ENCODE assay signal across 9 mouse cellular contexts in the genomic region with DNA sequence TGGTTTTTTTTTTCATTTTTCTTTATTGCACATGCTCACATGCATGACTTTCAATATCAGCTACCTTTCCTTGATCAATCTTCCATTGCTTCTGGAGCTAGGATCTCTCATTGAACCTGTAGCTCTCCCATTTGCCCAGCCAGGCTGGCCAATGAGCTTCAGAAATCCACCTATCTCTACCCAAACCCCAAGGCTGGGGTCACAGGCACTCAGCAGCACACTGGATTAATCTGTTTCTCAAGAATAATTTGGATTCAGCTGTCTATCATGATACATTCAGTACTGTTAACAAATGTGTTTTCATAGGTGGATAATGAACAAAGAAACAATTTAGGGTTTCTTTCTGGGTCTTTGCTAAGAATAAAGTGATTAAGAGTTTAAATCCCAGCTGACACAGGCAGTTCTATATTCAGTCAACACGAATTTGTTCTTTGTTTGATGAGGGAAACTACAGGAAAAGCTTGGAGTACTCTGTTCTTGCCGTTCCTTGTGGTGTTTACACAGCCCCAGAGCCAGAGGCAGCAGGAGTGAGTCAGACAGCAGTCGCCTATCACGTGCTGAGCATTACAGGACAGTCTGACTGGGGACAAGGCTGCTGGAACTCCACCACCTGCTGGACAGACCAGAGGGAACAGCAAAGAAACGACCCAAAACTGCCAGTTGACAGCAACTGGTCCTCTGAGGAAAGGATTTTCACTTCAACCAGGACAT.
A peak's percentile ranks its signal among the peaks of the same experiment; 100 is the strongest.
DNase-seq lines count a peak whose midpoint lies in the region; ATAC-seq and TF ChIP-seq lines count a peak whose summit lies in the region.
"Had no signal": no experiment of that assay in that cellular context is flagged by ENCODE, and none has a peak within 500 bp of the region (broad histone marks: within the 10 kb centered on the region; RNA-seq: fewer than 3 reads in every experiment).

No protein-coding gene starts in this region.

- H3K9me3 ChIP-seq in forebrain, embryonic 11.5 days (ENCODE audit: control insufficient read depth, low read length), result no peaks in the 10 kb centered on the region
- no peaks in the 10 kb centered on the region for H3K9me3 ChIP-seq in heart, embryonic 16.5 days (replicated peaks; ENCODE audit: control insufficient read depth, low read length)
- H3K9me3 ChIP-seq: G1E had no signal

- DNase-seq in ovary, adult 18-20 months (ENCODE audit: low spot score), result peak; percentile 57
- DNase-seq in ovary, postnatal 10 days (ENCODE audit: low spot score), result no peak
- peak; percentile 55 for DNase-seq in forebrain, embryonic 11.5 days (ENCODE audit: low spot score)
- peak; percentile 82 to 89 for DNase-seq in kidney, postnatal 36 days
- peak; percentile 43 for DNase-seq in lung, adult 2 months
- peak; percentile 35 for DNase-seq in retina, embryonic 14.5 days (ENCODE audit: low spot score)
- no peak for DNase-seq in thymus, postnatal 36 days

- ATAC-seq in forebrain, embryonic 11.5 days (replicated peaks; ENCODE audit: low FRiP score), result peak; percentile 90
- ATAC-seq in heart, embryonic 16.5 days (replicated peaks; ENCODE audit: extremely low read depth, insufficient read depth, low FRiP score), result peak; percentile 93

- H3K27me3 ChIP-seq in forebrain, embryonic 11.5 days (ENCODE audit: control insufficient read depth, insufficient read depth, low read length), result no peaks in the 10 kb centered on the region
- no peaks in the 10 kb centered on the region for H3K27me3 ChIP-seq in heart, embryonic 16.5 days (ENCODE audit: control insufficient read depth, insufficient read depth, low read length)

- no peaks in the 10 kb centered on the region for H3K4me1 ChIP-seq in forebrain, embryonic 11.5 days (replicated peaks; ENCODE audit: control insufficient read depth, insufficient read depth, low read length)
- H3K4me1 ChIP-seq in heart, embryonic 16.5 days (ENCODE audit: control insufficient read depth, insufficient read depth, low read length), result peaks cover 20% of the 10 kb centered on the region
- peaks cover 13% of the 10 kb centered on the region for H3K4me1 ChIP-seq in lung, adult 2 months (ENCODE audit: control insufficient read depth, insufficient read depth, low read length)

- H3K27ac ChIP-seq in forebrain, embryonic 11.5 days (ENCODE audit: low read depth, low read length), result no peak overlapping the region
- H3K27ac ChIP-seq in heart, embryonic 16.5 days (ENCODE audit: low read length), result peak overlapping the region; percentile 51; the same call in 1 of the 2 replicates

- TF ChIP-seq POLR2A in lung, adult 2 months (IDR thresholded peaks at IDR 0.05; ENCODE audit: borderline replicate concordance, extremely low read depth, low read depth, low read length), result no peak

- peak; percentile 61 for TF ChIP-seq CTCF in lung, adult 2 months (IDR thresholded peaks at IDR 0.05; ENCODE audit: insufficient read depth, low read length)

- no peaks in the 10 kb centered on the region for H3K36me3 ChIP-seq in forebrain, embryonic 11.5 days (ENCODE audit: control insufficient read depth, insufficient read depth, low read length)
- no peaks in the 10 kb centered on the region for H3K36me3 ChIP-seq in heart, embryonic 16.5 days (ENCODE audit: control insufficient read depth, insufficient read depth)
- H3K36me3 ChIP-seq: G1E had no signal

- no peak overlapping the region for H3K4me3 ChIP-seq in forebrain, embryonic 11.5 days (ENCODE audit: low read depth, low read length)
- no peak overlapping the region for H3K4me3 ChIP-seq in heart, embryonic 16.5 days (ENCODE audit: low read length)
- H3K4me3 ChIP-seq in lung, adult 2 months (replicated peaks; ENCODE audit: extremely low read depth, low read depth, low read length), result no peak overlapping the region

- H3K4me2 ChIP-seq in forebrain, embryonic 11.5 days (ENCODE audit: low read depth, low read length, severe bottlenecking), result no peak overlapping the region
- no peak overlapping the region for H3K4me2 ChIP-seq in heart, embryonic 16.5 days (ENCODE audit: low read depth, low read length)

- H3K9ac ChIP-seq in forebrain, embryonic 11.5 days (ENCODE audit: low read length), result no peak overlapping the region
- H3K9ac ChIP-seq in heart, embryonic 16.5 days (ENCODE audit: low read length), result no peak overlapping the region

- 20% methylated on average over 5 of the region's 5 CpGs for WGBS in forebrain, embryonic 11.5 days
- WGBS in heart, embryonic 16.5 days, result 6% methylated on average over 5 of the region's 5 CpGs
- 1% methylated on average over 5 of the region's 5 CpGs for WGBS in lung, adult 2 months

Comparison
In these comparisons a context has a peak if more than half of its experiments do, and no peak if none do; other contexts are left out.
1. DNase-seq: peak in ovary, adult 18-20 months (single experiment), forebrain, embryonic 11.5 days (single experiment), kidney, postnatal 36 days (2 of 2), lung, adult 2 months (single experiment) and retina, embryonic 14.5 days (single experiment); none in ovary, postnatal 10 days (single experiment) and thymus, postnatal 36 days (0 of 2).